Mouse (Mus musculus) right cerebral cortex, adult 2 months (tissue): ENCODE results near the gene 1810024B03Rik.

Experiments used
- DNase-seq, 2 experiments: peaks; one replicate each; pipeline ENCODE4 v3.0.0; 2021 to 2022; ENCODE audit warnings: low spot score in 2 of 2

The 1810024B03Rik gene

GRCm38 (mm10) chr2:127182598-127183381, 25.3 kb downstream of the 1810024B03Rik start:
- DNase-seq = peak; percentile 82 to 83

- peak; percentile 2 to 34 for DNase-seq
Observed at GRCm38 (mm10) chr2:127166261-127166660, 41.8 kb downstream of the 1810024B03Rik start.

- no peak for DNase-seq
Observed at GRCm38 (mm10) chr2:127165675-127166074, 42.4 kb downstream of the 1810024B03Rik start.

GRCm38 (mm10) chr2:127145699-127146098, 62.4 kb downstream of the 1810024B03Rik start:
- DNase-seq = no peak

- peak in 1 of 2 experiments; percentile 51 for DNase-seq
Observed at GRCm38 (mm10) chr2:127143158-127144063, 64.7 kb downstream of the 1810024B03Rik start, which contains the start of gene Itpripl1. Gene Itpripl1 (minus strand): TSS chr2:127143442.

- no peak for DNase-seq
Observed at GRCm38 (mm10) chr2:127142577-127143157, 65.4 kb downstream of the 1810024B03Rik start.

GRCm38 (mm10) chr2:127142031-127142430, 66.0 kb downstream of the 1810024B03Rik start:
- no peak for DNase-seq

GRCm38 (mm10) chr2:127140011-127140410, 68.1 kb downstream of the 1810024B03Rik start:
- DNase-seq = peak in 1 of 2 experiments; percentile 21

GRCm38 (mm10) chr2:127139605-127140004, 68.5 kb downstream of the 1810024B03Rik start:
- DNase-seq = no peak

- DNase-seq = no peak
Observed at GRCm38 (mm10) chr2:127139094-127139493, 69.0 kb downstream of the 1810024B03Rik start.

GRCm38 (mm10) chr2:127138449-127138848, 69.6 kb downstream of the 1810024B03Rik start:
- no peak for DNase-seq

- no peak for DNase-seq
Observed at GRCm38 (mm10) chr2:127137838-127138420, 70.2 kb downstream of the 1810024B03Rik start.

- DNase-seq = no peak
Observed at GRCm38 (mm10) chr2:127136979-127137378, 71.1 kb downstream of the 1810024B03Rik start.
